Mouse (Mus musculus) heart, postnatal 0 days (tissue): ENCODE measurements around the gene Synm. TPM values are rescaled to one million over a fixed set of nuclear protein-coding genes. Genes with fewer than 3 reads are reported as not detected.
A peak's percentile ranks its signal among the peaks of the same experiment; 100 is the strongest.

Experiments
- ATAC-seq: fragments of 200-750 bp; cut with Nextera tagmentation; 2 replicates; pipeline ENCODE4 v1.8.0; 2017; ENCODE audit warnings: low read depth, moderate number of reproducible peaks, moderate library complexity; ENCODE audit not compliant: insufficient read depth
- DNase-seq: peaks from one replicate; pipeline ENCODE4 v3.0.0-alpha.2; 2016; ENCODE audit warnings: low spot score
- H3K27ac ChIP-seq: fragments of 300-500 bp; sonication (generic); 2 replicates; pipeline ENCODE4 v1.5.1; 2014; ENCODE audit warnings: low read depth, mild to moderate bottlenecking
- H3K27me3 ChIP-seq: fragments of 300-500 bp; sonication (generic); 2 replicates; pipeline ENCODE4 v1.6.1; 2014; ENCODE audit warnings: low read length, mixed read lengths; ENCODE audit not compliant: control insufficient read depth, insufficient read depth
- H3K36me3 ChIP-seq: fragments of 300-500 bp; sonication (generic); replicated peaks from 2 replicates; pipeline ENCODE4 v1.6.1; 2014; ENCODE audit warnings: low read length, mixed read lengths; ENCODE audit not compliant: control insufficient read depth, insufficient read depth
- H3K4me1 ChIP-seq: fragments of 300-500 bp; sonication (generic); 2 replicates; pipeline ENCODE4 v1.6.1; 2014; ENCODE audit warnings: antibody characterized with exemption; ENCODE audit not compliant: control insufficient read depth, insufficient read depth
- H3K4me2 ChIP-seq: fragments of 300-500 bp; sonication (generic); 2 replicates; pipeline ENCODE4 v1.6.1; 2014; ENCODE audit warnings: low read depth, mild to moderate bottlenecking, low read length, moderate library complexity
- H3K4me3 ChIP-seq: fragments of 300-500 bp; sonication (generic); 2 replicates; pipeline ENCODE4 v1.5.1; 2014; ENCODE audit warnings: low read depth, low read length
- H3K9ac ChIP-seq: fragments of 300-500 bp; sonication (generic); replicated peaks from 2 replicates; pipeline ENCODE4 v1.6.1; 2014; ENCODE audit warnings: low read depth, low read length, mixed read lengths
- H3K9me3 ChIP-seq: fragments of 300-500 bp; sonication (generic); replicated peaks from 2 replicates; pipeline ENCODE4 v1.6.1; 2016; ENCODE audit warnings: low read length; ENCODE audit not compliant: control insufficient read depth
- CTCF ChIP-seq: IDR thresholded peaks from 2 replicates; pipeline ENCODE4 v1.5.1; 2016; ENCODE audit warnings: antibody characterized with exemption, control low read depth, low read depth
- EP300 ChIP-seq: IDR thresholded peaks from 2 replicates; pipeline ENCODE4 v1.6.1; 2016; ENCODE audit warnings: antibody characterized with exemption, low read depth
- WGBS: fragments of 180-500 bp; shearing (Covaris S2); extraction: QIAGEN DNeasy Blood & Tissue Kit; methylation state at CpG from one replicate; pipeline ENCODE4 v1.1.7; 2014; 5-methylcytosine and 5-hydroxymethylcytosine counted together
- polyA plus RNA-seq: library from polyadenylated mRNA; unstranded; fragments of >200 nt; fragmentation: Nextera tagmentation; extraction: Ambion mirVana; gene quantifications from 2 replicates; pipeline ENCODE4 v1.2.1, GENCODE M21; 2015
- total RNA-seq: library from RNA; depleted of rRNA; stranded (reverse); fragments of >200 nt; gene quantifications from 2 replicates; pipeline ENCODE4 v1.2.3, GENCODE M21; 2014; ENCODE audit warnings: low replicate concordance

Synm gene
- total and polyA plus RNA-seq, 2 experiments from 2014 or later: 1.5 to 17.2 TPM

DNA sequence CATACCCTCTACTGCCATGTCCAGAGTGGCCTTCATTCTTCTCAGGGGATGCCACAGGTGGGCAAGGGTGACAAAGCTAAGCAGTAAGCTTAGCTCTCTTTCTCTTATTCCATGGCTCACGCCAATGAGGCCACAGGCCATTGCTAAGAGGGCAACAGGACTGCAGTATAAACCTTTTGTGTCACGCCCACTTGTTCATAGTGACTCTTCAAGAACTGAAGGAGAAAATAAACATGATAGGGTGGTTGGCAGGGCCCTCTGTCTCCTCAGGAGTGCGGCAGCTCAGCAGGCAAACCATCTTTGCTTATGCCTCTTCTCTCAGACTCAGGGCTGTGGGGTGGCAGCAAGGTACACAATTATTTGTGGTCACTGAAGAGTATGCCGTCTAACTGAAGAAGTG lies 30.7 kb downstream of the Synm start:
- no peak for DNase-seq
- H3K27me3 ChIP-seq: no peaks in the 10 kb centered on the region
- H3K9ac ChIP-seq: no peak overlapping the region
- 88% methylated on average over 4 of the region's 4 CpGs for WGBS
- no peak for ATAC-seq
- no peak overlapping the region for H3K4me3 ChIP-seq
- TF ChIP-seq EP300: no peak
- TF ChIP-seq CTCF: no peak
- no peaks in the 10 kb centered on the region for H3K9me3 ChIP-seq
- H3K4me2 ChIP-seq: no peak overlapping the region
- peaks cover 30% of the 10 kb centered on the region for H3K36me3 ChIP-seq
- H3K4me1 ChIP-seq: peaks cover 15% of the 10 kb centered on the region
- H3K27ac ChIP-seq: no peak overlapping the region

DNA sequence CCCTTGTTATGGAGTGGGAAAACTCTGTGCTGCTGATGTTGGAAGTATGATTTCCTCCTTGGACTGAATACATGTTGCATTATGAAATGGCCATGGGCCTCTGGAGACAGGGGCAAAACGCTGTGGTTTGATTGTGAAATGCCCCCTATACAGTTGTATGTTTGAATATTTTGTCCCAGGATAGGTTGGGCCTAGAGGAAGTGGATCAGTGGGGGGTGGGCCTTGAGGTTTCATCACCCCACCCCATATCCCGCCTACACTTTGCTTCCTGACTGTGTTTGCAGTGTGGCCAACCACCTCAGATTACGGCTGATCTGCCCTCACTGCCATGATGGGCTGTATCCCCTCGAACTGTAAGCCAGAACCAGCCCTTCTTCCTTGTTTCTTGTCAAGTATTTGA lies 31.3 kb downstream of the Synm start:
- Histone ChIP-seq H3K36me3 (peaks cover 30% of the 10 kb centered on the region), H3K4me3 (no peak overlapping the region), H3K9ac (no peak overlapping the region), H3K4me1 (peaks cover 14% of the 10 kb centered on the region), H3K4me2 (no peak overlapping the region), H3K27ac (no peak overlapping the region), H3K9me3 (no peaks in the 10 kb centered on the region), H3K27me3 (no peaks in the 10 kb centered on the region)
- ATAC-seq (no peak), DNase-seq (no peak)
- no peak for TF ChIP-seq CTCF
- no peak for TF ChIP-seq EP300
- WGBS: 92% methylated on average over 4 of the region's 4 CpGs

DNA sequence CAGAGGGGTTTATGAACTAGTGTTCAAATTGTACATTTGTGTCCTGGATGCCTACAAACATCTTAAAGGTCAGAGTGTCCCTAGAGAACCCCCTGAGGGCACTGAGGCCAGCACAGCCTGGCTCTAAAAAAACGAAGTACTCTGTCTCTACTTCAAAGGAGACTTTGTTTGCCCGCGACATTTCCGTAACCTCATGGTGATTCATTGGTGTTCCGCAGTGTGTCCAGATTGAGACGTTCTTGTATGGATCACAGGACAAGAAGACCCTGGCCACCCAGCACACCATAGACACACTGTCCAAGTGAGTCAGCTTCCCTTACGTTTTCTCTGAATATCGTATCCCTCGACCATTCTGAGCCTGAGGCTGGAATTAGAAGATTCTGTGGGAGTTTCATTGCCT lies 34.5 kb downstream of the Synm start:
- no peak for ATAC-seq
- Histone ChIP-seq H3K27me3 (no peaks in the 10 kb centered on the region), H3K9ac (no peak overlapping the region), H3K36me3 (peaks cover 30% of the 10 kb centered on the region), H3K4me1 (no peaks in the 10 kb centered on the region), H3K4me3 (no peak overlapping the region), H3K27ac (no peak overlapping the region), H3K4me2 (no peak overlapping the region), H3K9me3 (no peaks in the 10 kb centered on the region)
- 79% methylated on average over 9 of the region's 9 CpGs for WGBS
- no peak for DNase-seq
- TF ChIP-seq CTCF (no peak), EP300 (no peak)

DNA sequence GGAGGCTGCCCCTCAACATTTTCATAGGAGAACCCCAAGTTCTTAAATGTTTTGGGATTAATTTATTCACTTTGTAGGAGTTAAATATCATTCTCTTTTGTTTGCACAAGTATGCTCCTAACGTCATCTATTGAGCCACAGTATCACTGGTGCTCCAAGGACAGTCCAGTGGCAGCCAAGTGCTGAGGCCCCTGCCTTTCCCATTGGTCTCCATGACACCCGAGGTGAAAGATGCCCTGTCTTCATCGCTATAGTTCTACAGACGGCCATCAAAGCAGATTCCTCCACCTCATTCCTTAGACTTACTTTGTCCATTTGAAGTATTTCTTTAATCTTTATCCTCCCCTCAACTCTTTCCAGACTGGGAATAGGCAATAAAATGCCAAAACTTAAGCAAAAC lies 35.0 kb downstream of the Synm start:
- H3K27me3 ChIP-seq: no peaks in the 10 kb centered on the region
- no peak overlapping the region for H3K4me2 ChIP-seq
- H3K4me3 ChIP-seq: no peak overlapping the region
- 0 out of 2 replicates have a peak, but pooled peaks cover under 1% of the 10 kb centered on the region for H3K4me1 ChIP-seq
- ATAC-seq (no peak), DNase-seq (no peak)
- H3K9me3 ChIP-seq: no peaks in the 10 kb centered on the region
- H3K36me3 ChIP-seq: peaks cover 30% of the 10 kb centered on the region
- TF ChIP-seq CTCF: no peak
- no peak for TF ChIP-seq EP300
- no peak overlapping the region for H3K9ac ChIP-seq
- no peak overlapping the region for H3K27ac ChIP-seq
- 81% methylated on average over 4 of the region's 4 CpGs for WGBS

DNA sequence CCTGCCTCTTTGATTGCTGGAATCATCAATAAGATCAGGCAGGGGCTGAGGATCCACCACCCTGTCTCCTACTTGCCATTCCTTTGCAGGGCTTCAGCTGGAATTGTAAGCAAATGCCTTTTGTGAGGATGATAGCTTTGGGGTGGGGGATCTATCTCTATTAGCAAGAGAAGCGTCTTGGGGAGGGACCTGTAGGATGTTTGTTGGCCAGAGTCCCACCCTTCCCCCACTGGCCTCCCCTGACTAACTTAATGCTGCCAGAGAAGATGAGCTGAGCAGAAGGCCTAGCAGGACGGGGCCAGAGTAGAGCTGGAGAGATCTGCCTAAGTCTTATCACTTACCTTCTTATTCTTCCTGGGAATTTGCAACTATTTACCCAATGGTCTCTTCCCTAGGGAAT lies 37.4 kb downstream of the Synm start:
- DNase-seq: no peak
- no peak overlapping the region for H3K9ac ChIP-seq
- WGBS: 52% methylated on average over 2 of the region's 2 CpGs

DNA sequence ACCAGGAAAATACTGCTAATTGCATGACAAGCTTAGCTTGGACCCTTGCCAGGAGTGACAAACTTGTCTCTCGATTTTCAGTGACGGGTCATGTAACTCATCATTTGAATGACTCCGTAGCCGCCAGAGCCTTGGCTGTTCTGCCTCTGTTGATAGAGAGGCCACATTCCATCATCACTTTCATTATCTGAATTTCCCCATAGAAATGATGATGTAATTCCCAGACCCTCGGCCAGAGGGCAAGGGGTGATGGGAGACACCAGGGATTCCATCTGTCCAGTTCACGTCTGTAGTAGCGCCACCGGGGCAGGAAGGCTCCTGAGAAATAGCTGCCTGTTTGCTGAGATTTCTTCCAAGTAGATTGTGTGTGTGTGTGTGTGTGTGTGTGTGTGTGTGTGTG lies 40.7 kb downstream of the Synm start:
- Histone ChIP-seq H3K9ac (no peak overlapping the region), H3K27me3 (no peaks in the 10 kb centered on the region), H3K9me3 (no peaks in the 10 kb centered on the region), H3K4me1 (peaks cover 33% of the 10 kb centered on the region), H3K4me3 (no peak overlapping the region), H3K4me2 (no peak overlapping the region), H3K36me3 (no peaks in the 10 kb centered on the region), H3K27ac (no peak overlapping the region)
- ATAC-seq: peak; percentile 42
- WGBS: 21% methylated on average over 8 of the region's 8 CpGs
- peak; percentile 13 for DNase-seq
- TF ChIP-seq EP300: no peak
- no peak for TF ChIP-seq CTCF

More for the DNA sequence above, 37.4 kb downstream of the Synm start:
- Histone ChIP-seq H3K27me3 (no peaks in the 10 kb centered on the region), H3K9me3 (no peaks in the 10 kb centered on the region), H3K36me3 (peaks cover 22% of the 10 kb centered on the region), H3K4me3 (no peak overlapping the region), H3K4me1 (peaks cover 20% of the 10 kb centered on the region), H3K27ac (no peak overlapping the region), H3K4me2 (no peak overlapping the region)
- no peak for TF ChIP-seq CTCF
- no peak for TF ChIP-seq EP300
- no peak for ATAC-seq
